Mouse (Mus musculus) CH12F3 (cell line): Measurements from ENCODE around the gene Lce1k.
"Not testable (repeated sequence)": the region's sequence is repeated elsewhere in the genome, so short reads cannot be mapped to it uniquely, and the experiment has no call there.

ENCODE experiments used
- in situ Hi-C: fragments of 300-500 bp; cut with MboI; formaldehyde crosslinking; loops from 2 replicates; pipeline ENCODE4 v1.14.3; 2020; ENCODE audit warnings: low sequenced_read_pairs

Gene Lce1k

DNA sequence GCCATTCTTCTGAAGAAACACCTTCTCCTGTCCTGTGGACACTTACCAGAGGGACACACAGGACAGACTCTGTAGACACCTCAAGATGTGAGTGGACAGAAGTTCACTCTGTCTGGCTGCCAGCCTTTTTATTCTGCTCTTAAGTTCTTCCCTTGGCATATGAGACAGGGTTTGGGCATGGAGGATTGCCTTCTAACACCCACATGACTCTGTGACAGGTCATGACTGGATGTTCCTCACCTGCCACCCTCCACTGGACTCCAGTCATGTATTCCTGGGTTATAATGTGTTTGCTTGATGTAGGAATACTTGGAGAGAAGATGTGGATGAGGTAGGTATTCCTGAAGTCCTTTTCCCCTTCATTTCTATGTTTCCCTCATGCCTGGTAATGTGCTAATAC is at the start of gene Lce1k:
TSS of gene Lce1k (minus strand) at position 101 of the 400 bp plus-strand sequence.
- in situ Hi-C loops, result no loop called here

- in situ Hi-C loops, result no loop called here
These were observed 43.5 kb upstream of the Lce1k start, which contains the start of gene Lce1l for GRCm38 (mm10) chr3:92851186-92851585. Gene Lce1l (minus strand): TSS chr3:92851286.

DNA sequence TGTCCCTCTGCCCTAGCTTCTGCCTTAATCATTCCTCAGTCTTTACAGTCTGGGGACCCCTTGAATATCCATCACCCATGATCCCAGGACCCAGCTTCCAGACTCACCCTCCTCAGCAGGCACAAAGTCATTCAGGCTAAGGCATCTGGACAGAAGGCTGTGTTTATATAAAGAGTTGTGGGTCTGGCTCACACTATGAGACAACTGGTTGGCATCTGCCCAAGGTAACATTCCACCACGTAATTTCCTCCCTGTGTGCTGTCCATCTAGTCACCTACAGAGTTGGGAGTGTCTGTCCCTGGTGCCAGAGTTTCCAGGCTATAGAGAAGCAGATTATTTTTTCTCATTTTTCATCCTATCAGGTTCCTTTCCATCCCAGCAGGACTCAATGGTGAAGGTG is 19.4 kb upstream of the Lce1k start, which contains the start of gene Kprp:
TSS of gene Kprp (minus strand) at position 140 of the 400 bp plus-strand sequence.
- in situ Hi-C loops, result no loop called here

- in situ Hi-C loops, result no loop called here
These were observed 18.1 kb upstream of the Lce1k start for GRCm38 (mm10) chr3:92825808-92826207.

GRCm38 (mm10) chr3:92816036-92816435 is 8.3 kb upstream of the Lce1k start:
- in situ Hi-C loops, result not testable (repeated sequence)

GRCm38 (mm10) chr3:92815581-92815980 is 7.9 kb upstream of the Lce1k start:
- in situ Hi-C loops, result no loop called here

DNA sequence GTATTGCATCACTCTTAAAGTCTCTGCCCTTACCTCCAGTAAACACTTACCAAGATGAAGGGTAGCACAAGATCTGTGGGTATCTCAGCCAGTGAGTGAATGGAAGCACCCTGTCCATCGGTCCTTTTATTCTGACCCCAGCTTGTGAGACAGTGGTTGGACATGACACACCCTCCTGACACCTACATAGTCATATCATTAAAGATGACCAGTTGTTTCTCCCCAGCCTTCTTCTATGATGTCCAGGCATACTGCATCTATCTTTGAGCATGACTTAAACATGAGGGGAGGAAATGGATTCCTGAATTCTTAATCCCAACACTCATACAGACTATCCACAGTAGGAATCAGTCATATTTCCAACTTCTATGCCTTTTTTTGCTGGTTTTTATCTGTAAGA is 17.3 kb downstream of the Lce1k start, which contains the start of gene Lce1j:
TSS of gene Lce1j (minus strand) at position 101 of the 400 bp plus-strand sequence.
- in situ Hi-C loops, result no loop called here

GRCm38 (mm10) chr3:92778799-92779198 is 28.9 kb downstream of the Lce1k start, which contains the start of gene Lce1i:
Gene Lce1i (minus strand): TSS chr3:92778899.
- in situ Hi-C loops, result no loop called here

DNA sequence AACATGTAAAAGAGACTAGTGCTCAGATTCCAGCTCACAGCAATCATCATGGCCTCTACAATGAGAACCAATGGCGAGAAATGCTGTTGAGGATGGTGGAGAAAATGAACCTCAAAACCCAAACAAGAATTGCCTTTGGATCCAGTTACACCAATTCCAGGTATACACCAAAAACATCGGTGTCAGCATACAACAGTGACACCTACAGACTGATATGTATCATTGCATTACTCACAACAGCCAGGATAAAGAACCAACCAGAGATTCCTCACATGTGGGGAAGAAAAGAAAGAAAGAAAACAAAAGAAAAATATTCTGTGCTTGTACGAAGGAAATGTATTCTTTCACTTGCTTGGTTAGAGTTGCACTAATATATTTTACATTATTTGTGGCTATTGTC is 36.1 kb downstream of the Lce1k start:
- in situ Hi-C loops, result no loop called here

DNA sequence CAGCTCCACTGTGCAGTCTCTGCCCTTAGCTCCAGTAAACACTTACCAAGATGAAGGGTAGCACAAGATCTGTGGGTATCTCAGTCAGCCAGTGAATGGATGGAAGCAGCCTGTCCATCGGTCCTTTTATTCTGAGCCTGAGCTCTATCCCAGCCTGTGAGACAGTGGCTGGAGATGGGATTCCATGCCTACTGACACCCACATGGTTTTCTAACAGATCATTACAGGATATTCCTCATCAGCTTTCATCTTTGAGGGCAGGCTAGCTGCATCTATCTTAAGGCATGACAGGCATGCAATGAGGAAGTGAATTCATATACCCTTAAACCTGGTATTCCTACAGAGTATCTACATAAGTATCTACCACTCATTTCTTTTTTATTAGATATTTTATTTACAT is 42.7 kb downstream of the Lce1k start, which contains the start of gene Lce1h:
TSS of gene Lce1h (minus strand) at position 101 of the 400 bp plus-strand sequence.
- in situ Hi-C loops, result no loop called here
